Mouse (Mus musculus) lung, postnatal 36 days (tissue): ENCODE results near the gene Pla2g5.
A peak's percentile ranks its signal among the peaks of the same experiment; 100 is the strongest.
"Not testable (repeated sequence)": the region's sequence is repeated elsewhere in the genome, so short reads cannot be mapped to it uniquely, and the experiment has no call there.

ENCODE experiments used
- DNase-seq: peaks from one replicate; pipeline ENCODE4 v3.0.0; 2022; ENCODE audit warnings: mixed read lengths

Gene Pla2g5

GRCm38 (mm10) chr4:138857576-138857975, 5.7 kb downstream of the Pla2g5 start:
- no peak for DNase-seq

- DNase-seq: peak; percentile 82
Observed at GRCm38 (mm10) chr4:138856491-138856890, 6.8 kb downstream of the Pla2g5 start.

DNA sequence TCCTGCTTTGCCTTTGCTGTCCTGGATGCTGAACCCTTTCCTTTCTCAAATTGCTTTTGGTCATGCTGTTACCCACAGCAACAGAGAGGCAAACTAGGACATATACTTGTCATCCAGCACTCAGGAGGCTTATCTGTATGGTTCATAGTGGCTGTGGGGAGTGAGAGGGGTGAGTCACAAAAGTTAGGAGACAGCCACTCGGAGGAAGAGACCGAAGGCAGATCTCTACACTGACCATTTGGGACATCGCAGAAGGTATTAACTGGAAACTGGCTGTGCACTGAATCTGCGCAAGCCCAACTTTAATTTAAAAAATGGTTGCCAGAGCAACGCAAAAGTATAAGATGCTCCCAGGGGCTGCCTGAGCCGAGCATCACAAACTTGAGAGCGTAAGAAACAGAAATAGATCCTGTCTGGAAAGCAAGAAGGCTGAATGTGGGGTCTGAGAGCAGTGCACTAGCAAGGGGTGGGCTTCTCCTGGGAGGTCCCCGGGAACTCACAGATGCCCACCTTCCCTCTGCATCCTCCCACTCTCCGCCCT, 8.1 kb downstream of the Pla2g5 start:
- DNase-seq: no peak

DNA sequence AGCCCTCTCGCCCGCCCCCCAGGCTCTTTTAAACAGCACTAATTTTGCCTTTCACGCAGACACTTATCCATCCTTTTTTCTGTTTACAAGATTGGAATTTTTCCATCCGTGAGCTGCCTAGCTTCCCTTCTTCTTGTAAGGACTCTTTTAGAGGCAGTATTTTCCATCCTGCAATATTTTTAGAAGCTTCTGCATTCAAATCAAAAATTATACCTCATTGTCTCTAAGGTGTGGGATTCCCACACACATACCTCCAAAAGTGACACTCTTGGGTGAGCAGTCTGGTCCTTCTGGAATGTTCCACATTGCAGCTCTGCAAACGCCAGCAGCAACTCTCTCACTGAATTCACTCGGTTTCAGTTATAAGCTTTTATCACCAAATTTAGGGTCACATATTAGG, 10.3 kb downstream of the Pla2g5 start:
- DNase-seq: no peak

DNA sequence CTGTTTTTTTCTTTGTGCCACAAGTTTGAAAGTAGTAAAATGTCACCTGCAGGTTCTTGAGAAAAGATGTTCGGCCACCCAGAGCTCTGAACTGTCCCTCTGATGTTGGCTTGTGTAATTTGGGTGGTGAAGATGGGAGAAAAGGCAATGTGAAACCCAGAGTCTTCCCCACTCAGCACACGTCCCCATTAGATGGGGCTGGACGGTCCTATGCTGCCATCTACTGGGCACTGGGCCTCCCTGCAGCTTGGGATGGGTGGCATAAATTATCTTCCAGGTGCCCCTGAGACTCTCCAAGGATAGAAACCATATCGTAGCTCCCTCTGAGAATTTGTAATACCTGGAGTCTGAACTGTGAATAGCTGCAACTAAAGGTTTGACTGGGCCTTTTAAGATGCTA, 11.8 kb downstream of the Pla2g5 start:
- DNase-seq: peak; percentile 73

GRCm38 (mm10) chr4:138841386-138841785, 21.9 kb downstream of the Pla2g5 start:
- no peak for DNase-seq

- DNase-seq: no peak
Observed at GRCm38 (mm10) chr4:138840726-138841125, 22.6 kb downstream of the Pla2g5 start.

DNA sequence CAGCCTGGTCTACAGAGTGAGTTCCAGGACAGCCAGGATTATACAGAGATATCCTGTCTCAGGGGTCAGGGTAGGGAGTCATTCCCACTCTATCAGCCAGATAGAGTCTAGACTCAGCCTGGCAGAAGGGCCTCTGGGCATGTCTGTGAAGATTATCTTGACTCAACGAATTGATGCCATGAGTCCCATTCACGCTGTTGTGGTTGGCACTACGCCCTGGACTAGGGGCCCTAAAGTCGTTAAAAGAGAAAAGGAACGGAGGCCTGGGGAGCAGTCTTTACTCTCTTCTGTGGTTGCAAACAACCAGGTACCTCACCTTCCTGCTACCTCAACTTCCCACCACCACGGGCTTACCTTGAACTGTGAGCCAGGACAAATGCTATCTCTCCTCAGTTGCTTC, 23.5 kb downstream of the Pla2g5 start:
- no peak for DNase-seq

DNA sequence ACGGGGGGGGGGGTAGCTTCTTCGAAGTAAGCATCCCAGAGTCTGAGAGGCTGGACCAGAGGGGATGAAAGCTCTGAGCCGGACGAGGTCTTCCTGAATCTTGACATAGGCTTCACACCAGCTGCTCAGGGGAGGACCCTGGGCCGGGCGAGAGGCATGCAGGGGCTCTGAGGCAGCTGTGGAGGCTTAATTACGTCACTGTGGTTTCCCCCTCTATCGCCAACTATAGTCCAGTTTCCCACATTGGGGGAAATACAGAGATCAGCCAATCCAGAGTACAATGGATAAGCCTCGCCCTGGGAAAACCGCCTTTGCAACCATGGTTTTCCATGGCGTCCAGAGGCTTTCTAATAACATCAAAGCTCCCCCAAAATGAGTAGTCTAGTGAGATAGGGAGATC, 36.1 kb downstream of the Pla2g5 start:
- DNase-seq: no peak

DNA sequence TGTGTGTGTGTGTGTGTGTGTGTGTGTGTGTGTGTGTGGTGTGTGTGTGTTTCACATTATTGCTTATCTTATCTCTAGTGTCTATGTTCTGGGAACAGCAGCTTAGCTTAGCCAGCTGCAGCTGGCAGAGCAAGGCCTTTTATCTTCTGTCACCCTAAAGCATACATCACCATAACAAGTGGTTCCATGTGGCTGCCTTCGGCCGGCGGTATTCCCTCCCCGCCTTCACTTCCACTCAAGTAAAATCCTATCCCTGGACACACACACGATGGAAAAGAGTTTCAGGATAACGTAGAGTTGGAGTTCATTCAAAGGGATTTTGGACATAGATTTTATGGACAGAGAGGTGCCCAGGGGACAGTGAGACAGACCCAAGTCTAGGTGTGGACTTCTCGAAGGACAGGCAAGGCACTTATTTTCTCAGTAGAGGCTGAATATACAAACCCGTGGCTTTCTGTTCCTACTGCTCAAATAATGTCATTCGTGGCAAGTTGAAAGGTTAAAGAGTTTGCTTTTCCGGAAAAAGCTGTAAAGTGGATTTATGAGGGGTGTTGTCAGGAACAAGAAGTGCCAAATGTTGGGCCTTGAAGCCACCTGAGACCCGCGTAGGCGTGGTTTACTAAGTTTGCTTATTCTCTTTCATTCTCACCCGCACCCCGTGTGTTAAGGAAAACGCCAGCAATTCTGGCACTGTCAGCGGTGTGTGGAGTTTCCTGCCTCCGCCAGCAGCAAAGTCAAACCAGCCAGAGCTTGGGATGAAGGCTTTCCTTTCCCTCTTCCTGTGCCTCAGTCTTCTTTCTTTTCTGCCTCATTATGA, 37.3 kb downstream of the Pla2g5 start:
- DNase-seq: peak; percentile 41

- peak; percentile 54 for DNase-seq
Observed at GRCm38 (mm10) chr4:138824660-138825059, 38.6 kb downstream of the Pla2g5 start.

DNA sequence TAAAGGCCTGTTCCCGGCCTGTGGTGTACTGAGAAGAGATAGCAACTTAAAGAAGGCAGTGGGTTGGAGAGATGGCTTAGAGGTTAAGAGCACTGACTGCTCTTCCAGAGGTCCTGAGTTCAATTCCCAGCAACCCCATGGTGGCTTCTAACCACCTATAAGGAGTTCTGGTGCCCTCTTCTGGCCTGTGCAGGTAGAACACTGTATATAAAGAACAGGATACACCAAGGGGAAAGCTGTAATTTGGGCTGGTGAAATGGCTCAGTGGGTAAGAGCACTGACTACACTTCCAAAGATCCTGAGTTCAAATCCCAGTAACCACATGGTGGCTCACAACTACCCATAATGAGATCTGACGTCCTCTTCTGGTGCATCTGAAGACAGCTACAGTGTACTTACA, 39.1 kb downstream of the Pla2g5 start:
- DNase-seq: not testable (repeated sequence)

GRCm38 (mm10) chr4:138821036-138821435, 42.2 kb downstream of the Pla2g5 start:
- DNase-seq: no peak

GRCm38 (mm10) chr4:138819101-138819500, 44.2 kb downstream of the Pla2g5 start:
- DNase-seq: peak; percentile 33

GRCm38 (mm10) chr4:138817736-138818135, 45.5 kb downstream of the Pla2g5 start:
- DNase-seq: peak; percentile 45

DNA sequence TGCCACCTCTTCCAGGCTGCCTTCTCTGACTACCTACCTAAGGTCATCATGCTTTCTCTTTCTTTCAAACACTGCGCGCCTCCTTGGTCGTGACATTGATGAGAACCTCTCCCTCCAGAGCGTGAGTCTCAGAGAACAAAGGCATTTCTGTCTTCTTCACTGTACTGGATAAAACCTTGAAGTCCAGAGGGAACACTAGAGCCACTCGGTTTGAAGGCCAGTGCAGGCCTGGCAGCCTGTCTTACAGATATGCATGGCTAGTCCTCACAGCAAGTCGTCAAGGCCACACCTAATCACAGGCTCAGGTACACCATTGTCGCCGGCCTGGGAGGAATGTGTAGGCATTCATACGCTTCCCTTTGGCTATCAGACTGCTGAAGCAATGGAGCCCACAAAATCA, 47.1 kb downstream of the Pla2g5 start:
- no peak for DNase-seq

- DNase-seq: no peak
Observed at GRCm38 (mm10) chr4:138806920-138807541, 56.3 kb downstream of the Pla2g5 start.

- no peak for DNase-seq
Observed at GRCm38 (mm10) chr4:138806160-138806559, 57.1 kb downstream of the Pla2g5 start.

- DNase-seq: no peak
Observed at GRCm38 (mm10) chr4:138805248-138805647, 58.0 kb downstream of the Pla2g5 start.

- DNase-seq: no peak
Observed at GRCm38 (mm10) chr4:138802917-138803316, 60.4 kb downstream of the Pla2g5 start.

GRCm38 (mm10) chr4:138801631-138802030, 61.7 kb downstream of the Pla2g5 start:
- no peak for DNase-seq

DNA sequence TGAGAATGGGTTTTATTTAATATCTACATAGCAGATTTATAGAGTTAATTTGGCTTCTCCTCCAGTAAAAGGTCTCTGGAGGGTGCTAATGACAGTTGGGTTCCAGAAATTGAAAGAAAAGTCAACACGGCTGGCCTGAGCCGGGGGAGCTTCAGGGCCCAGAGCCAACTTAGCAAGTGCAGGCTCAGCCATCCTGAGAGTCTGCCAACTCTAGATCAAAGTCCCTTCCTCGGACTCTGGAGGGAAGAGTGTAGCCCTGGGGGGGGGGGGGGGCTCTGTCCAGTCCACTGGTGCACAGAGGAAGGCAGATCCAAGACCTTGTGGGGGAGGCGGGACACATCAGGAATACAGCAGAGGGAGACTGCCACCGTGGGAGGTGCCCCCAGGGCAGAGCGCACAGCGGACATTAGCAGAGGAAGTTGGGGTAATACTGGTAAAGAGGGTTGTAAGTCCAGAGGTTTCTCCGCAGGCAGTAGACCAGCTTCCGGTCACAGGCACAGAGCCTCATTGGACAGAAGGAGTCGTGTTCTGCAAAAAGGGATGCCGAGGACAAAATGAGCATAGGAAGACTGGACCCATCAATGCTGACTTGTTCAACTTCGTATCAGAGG, 63.0 kb downstream of the Pla2g5 start:
- no peak for DNase-seq

GRCm38 (mm10) chr4:138797217-138797570, 66.1 kb downstream of the Pla2g5 start:
- DNase-seq: no peak
